In genomic region chr15:61351729-61352342, GRCm38 (mm10) we compare ENCODE assay signal across 18 mouse cellular contexts.
DNase-seq lines count a peak whose midpoint lies in the region; ATAC-seq and TF ChIP-seq lines count a peak whose summit lies in the region.
"Had no signal": no experiment of that assay in that cellular context is flagged by ENCODE, and none has a peak within 500 bp of the region (broad histone marks: within the 10 kb centered on the region; RNA-seq: fewer than 3 reads in every experiment).

No protein-coding gene starts in this region.

- H3K9ac ChIP-seq in heart, embryonic 12.5 days: no peak overlapping the region
- no peak overlapping the region for H3K9ac ChIP-seq in kidney, postnatal 0 days (ENCODE audit: low read depth, low read length)
- H3K9ac ChIP-seq: limb, embryonic 12.5 days; liver, postnatal 0 days had no signal

- H3K4me3 ChIP-seq in heart, embryonic 12.5 days: no peak overlapping the region
- H3K4me3 ChIP-seq in kidney, postnatal 0 days (replicated peaks; ENCODE audit: low read depth, low read length): no peak overlapping the region
- H3K4me3 ChIP-seq in olfactory bulb, adult 2 months (ENCODE audit: insufficient read depth, low read depth, low read length): no peak overlapping the region
- H3K4me3 ChIP-seq: limb, embryonic 12.5 days; midbrain, embryonic 10.5 days had no signal

- intact Hi-C loops in heart, postnatal 10 days (cut with DNase I): loop anchor here (2.0 kb wide), 1 partner anchor 47 kb away; no protein-coding TSS in a partner anchor

- 50% methylated on average over 5 of the region's 5 CpGs for WGBS in heart, embryonic 12.5 days
- 55% methylated on average over 5 of the region's 5 CpGs for WGBS in kidney, postnatal 0 days
- 30% methylated on average over 5 of the region's 5 CpGs for whole genome bisulfite sequencing in olfactory bulb, adult 2 months

- H3K4me2 ChIP-seq in heart, embryonic 12.5 days: no peak overlapping the region
- no peak overlapping the region for H3K4me2 ChIP-seq in kidney, postnatal 0 days (ENCODE audit: low read length)
- H3K4me2 ChIP-seq: limb, embryonic 12.5 days had no signal

- DNase-seq in heart, postnatal 10 days: no peak
- DNase-seq in kidney, postnatal 0 days (ENCODE audit: low spot score): no peak
- no peak for DNase-seq in kidney, postnatal 10 days
- DNase-seq in ovary, postnatal 14 days (ENCODE audit: low spot score): no peak
- DNase-seq: adrenal gland, postnatal 10 days; B cell, adult 2 months; cerebellum, postnatal 25 days; layer of hippocampus, postnatal 36 days; liver, postnatal 0 days; right cerebral cortex, postnatal 14 days had no signal

- TF ChIP-seq CTCF in kidney, postnatal 0 days (IDR thresholded peaks at IDR 0.05; ENCODE audit: low read depth): no peak
- TF ChIP-seq CTCF in olfactory bulb, adult 2 months (IDR thresholded peaks at IDR 0.05; ENCODE audit: insufficient read depth, low read depth, low read length): no peak

- H3K4me1 ChIP-seq in heart, embryonic 12.5 days (replicated peaks): no peaks in the 10 kb centered on the region
- H3K4me1 ChIP-seq in kidney, postnatal 0 days (replicated peaks; ENCODE audit: insufficient read depth, low read length): no peaks in the 10 kb centered on the region
- peaks cover 2% of the 10 kb centered on the region for H3K4me1 ChIP-seq in olfactory bulb, adult 2 months (ENCODE audit: control insufficient read depth, insufficient read depth, low read length)
- H3K4me1 ChIP-seq: midbrain, embryonic 10.5 days had no signal

- H3K27ac ChIP-seq in heart, embryonic 12.5 days (ENCODE audit: poor library complexity, severe bottlenecking): peak overlapping the region; percentile 40; the same call in 1 of the 2 replicates
- H3K27ac ChIP-seq in kidney, postnatal 0 days: peak overlapping the region; percentile 42; the same call in 1 of the 2 replicates
- peak overlapping the region; percentile 95 for H3K27ac ChIP-seq in olfactory bulb, adult 2 months (ENCODE audit: insufficient read depth, low read depth, low read length)
- H3K27ac ChIP-seq: hindbrain, postnatal 0 days; limb, embryonic 12.5 days; midbrain, embryonic 10.5 days had no signal

- peak; percentile 66; the same call in 1 of the 2 replicates for ATAC-seq in heart, embryonic 12.5 days (ENCODE audit: insufficient number of reproducible peaks, low FRiP score)
- ATAC-seq in kidney, postnatal 0 days (replicated peaks; ENCODE audit: low FRiP score, low read depth): no peak
- ATAC-seq in granulocyte monocyte progenitor cell, adult 5-6 weeks (replicated peaks; ENCODE audit: poor library complexity, severe bottlenecking): peak; percentile 30; the same call in 1 of the 2 replicates
- no peak for ATAC-seq in frontal cortex, adult (ENCODE audit: low TSS enrichment)
- ATAC-seq: hindbrain, postnatal 0 days; liver, postnatal 0 days had no signal

- no peaks in the 10 kb centered on the region for H3K9me3 ChIP-seq in heart, embryonic 12.5 days (replicated peaks)
- no peaks in the 10 kb centered on the region for H3K9me3 ChIP-seq in kidney, postnatal 0 days (replicated peaks; ENCODE audit: low read length)
- H3K9me3 ChIP-seq: G1E; limb, embryonic 12.5 days; midbrain, embryonic 10.5 days had no signal

- no peaks in the 10 kb centered on the region for H3K27me3 ChIP-seq in heart, embryonic 12.5 days (replicated peaks)
- no peaks in the 10 kb centered on the region for H3K27me3 ChIP-seq in kidney, postnatal 0 days (ENCODE audit: insufficient read depth, low read length)
- H3K27me3 ChIP-seq: limb, embryonic 12.5 days had no signal

- TF ChIP-seq POLR2A in olfactory bulb, adult 2 months (IDR thresholded peaks at IDR 0.05; ENCODE audit: insufficient read depth, low read depth, low read length): no peak

- H3K36me3 ChIP-seq in heart, embryonic 12.5 days: no peaks in the 10 kb centered on the region
- H3K36me3 ChIP-seq in kidney, postnatal 0 days (ENCODE audit: insufficient read depth, low read length): no peaks in the 10 kb centered on the region
- H3K36me3 ChIP-seq: G1E; limb, embryonic 12.5 days; midbrain, embryonic 10.5 days had no signal

Comparison
In these comparisons a context has a peak if more than half of its experiments do, and no peak if none do; other contexts are left out.
1. ATAC-seq: peak in heart, embryonic 12.5 days (single experiment) and granulocyte monocyte progenitor cell, adult 5-6 weeks (single experiment); none in kidney, postnatal 0 days (single experiment) and frontal cortex, adult (single experiment).
2. H3K27ac ChIP-seq: peak in every context shown above with its lines; median percentile 95 in olfactory bulb, adult 2 months; 42 in kidney, postnatal 0 days; 40 in heart, embryonic 12.5 days.